Mouse (Mus musculus) heart, adult 2 months (tissue): ENCODE results near the gene Angptl6.

Experiments
- CTCF ChIP-seq: fragments of 200-600 bp; IDR thresholded peaks from 2 replicates; pipeline ENCODE4 v1.8.1; 2022; ENCODE audit warnings: antibody characterized with exemption, mild to moderate bottlenecking, moderate library complexity
- EP300 ChIP-seq: fragments of 200-500 bp; IDR thresholded peaks from 2 replicates; pipeline ENCODE4 v1.6.1; 2011; ENCODE audit warnings: low read depth, low read length, control low read depth; ENCODE audit not compliant: insufficient read depth
- POLR2A ChIP-seq: fragments of 200-500 bp; IDR thresholded peaks from 2 replicates; pipeline ENCODE4 v1.6.1; 2011; ENCODE audit warnings: mild to moderate bottlenecking, low read depth, low read length, control low read depth; ENCODE audit not compliant: insufficient read depth

GRCm38 (mm10) chr9:20893590-20894343, 14.2 kb upstream of the Angptl6 start:
- TF ChIP-seq POLR2A (no peak), CTCF (no peak), EP300 (no peak)
